Mouse (Mus musculus) mesoderm, embryonic 11.5 days (tissue): ENCODE measurements around the gene Pou4f2.
A peak's percentile ranks its signal among the peaks of the same experiment; 100 is the strongest.

Source experiments
- DNase-seq: peaks from one replicate; pipeline ENCODE4 v3.0.0-alpha.2; 2012; ENCODE audit warnings: low read depth, low spot score

Pou4f2 gene

GRCm38 (mm10) chr8:78420101-78420503 is 16.3 kb downstream of the Pou4f2 start:
- DNase-seq = peak; percentile 56

GRCm38 (mm10) chr8:78419272-78419671 is 17.2 kb downstream of the Pou4f2 start:
- DNase-seq = no peak

GRCm38 (mm10) chr8:78390756-78391155 is 45.7 kb downstream of the Pou4f2 start:
- DNase-seq = no peak
